Mouse (Mus musculus): Measurements from ENCODE around the gene E330014E10Rik.
A peak's percentile ranks its signal among the peaks of the same experiment; 100 is the strongest.
"Not testable (repeated sequence)": the region's sequence is repeated elsewhere in the genome, so short reads cannot be mapped to it uniquely, and the experiment has no call there.

Gene E330014E10Rik

DNA sequence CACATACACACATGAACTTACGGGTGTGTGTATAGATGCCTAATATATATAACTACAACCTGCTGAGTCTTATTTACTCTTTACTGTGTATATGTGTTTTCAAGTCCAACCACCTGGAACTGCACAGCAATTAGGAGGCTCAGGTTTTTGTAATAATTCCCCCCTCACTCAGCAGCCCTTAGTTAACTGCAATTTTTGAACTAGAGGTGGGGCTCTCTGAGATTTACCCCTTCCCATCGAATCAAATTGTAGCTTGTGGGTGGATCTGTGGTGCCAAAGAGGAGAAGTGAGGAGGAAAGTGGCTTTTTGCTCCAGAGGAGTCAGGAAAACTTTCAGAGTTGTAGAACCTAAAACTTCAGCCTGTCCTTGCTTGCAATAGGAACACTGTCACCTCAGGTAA, at the start of gene E330014E10Rik:
Gene E330014E10Rik, plus strand, starts transcription at position 301 of the 400 bp plus-strand sequence.
- not testable (repeated sequence) for DNase-seq

DNA sequence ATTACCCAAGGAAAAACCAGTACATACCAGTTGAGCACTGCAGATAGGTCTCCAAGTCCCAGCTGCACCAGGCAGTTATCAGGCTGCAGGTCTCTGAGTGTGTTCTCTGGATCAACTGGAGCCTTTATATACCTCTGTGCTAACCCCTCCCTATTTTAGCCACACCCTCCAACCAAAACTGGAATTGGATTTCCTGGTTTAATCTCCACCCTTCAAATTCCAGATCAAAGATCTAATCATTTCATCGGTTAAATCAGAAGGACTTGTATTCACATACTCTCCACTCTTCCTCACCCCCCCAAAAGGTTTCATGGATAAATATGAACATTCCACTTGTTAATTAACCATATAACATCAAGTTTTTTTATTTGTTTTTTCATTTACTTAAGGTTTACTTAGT, 39.7 kb upstream of the E330014E10Rik start, which contains the start of gene Gm7978:
Gene Gm7978, minus strand, starts transcription at position 101 of the 400 bp plus-strand sequence.
- DNase-seq, result not testable (repeated sequence)

DNA sequence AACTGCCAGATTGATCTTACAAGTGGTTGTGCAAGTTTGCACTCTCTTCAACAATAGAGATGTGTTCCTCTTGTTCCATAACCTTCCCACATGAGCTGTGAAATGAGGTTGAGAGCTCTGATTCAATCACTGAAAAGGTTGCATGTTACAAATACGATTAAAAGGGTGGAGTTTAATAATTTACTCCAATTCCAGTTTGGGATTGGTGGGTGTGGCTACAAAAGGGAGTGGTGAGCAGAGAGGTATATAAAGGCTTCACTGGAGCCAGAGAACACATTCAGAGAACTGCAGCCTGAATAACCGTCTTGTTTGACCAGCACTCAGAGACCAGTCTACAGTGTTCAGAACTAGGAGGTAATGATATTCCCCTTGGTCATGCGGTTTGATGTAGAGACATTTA, 34.1 kb upstream of the E330014E10Rik start, which contains the start of gene Gm7982:
Gene Gm7982, plus strand, starts transcription at position 301 of the 400 bp plus-strand sequence.
- not testable (repeated sequence) for DNase-seq

DNA sequence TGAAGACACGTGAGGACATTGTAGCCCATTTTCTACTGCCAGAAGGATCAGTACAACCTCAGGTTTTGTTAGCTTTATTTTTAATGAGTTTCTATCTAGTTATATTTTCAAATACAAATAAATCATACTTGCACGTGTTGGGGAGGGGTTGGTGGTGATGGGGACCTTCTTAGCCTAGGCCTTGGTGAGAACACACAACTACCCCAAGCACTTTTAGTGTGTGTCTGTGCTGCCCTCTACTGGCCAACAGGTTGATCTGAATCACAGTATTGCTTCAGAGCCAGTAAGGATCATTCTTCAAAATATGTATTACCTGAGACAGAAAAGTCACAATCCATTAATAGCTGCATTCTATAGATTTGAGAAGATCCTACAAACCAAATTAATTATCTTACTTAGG, 35.1 kb downstream of the E330014E10Rik start:
- DNase-seq, result peak; percentile 6

DNA sequence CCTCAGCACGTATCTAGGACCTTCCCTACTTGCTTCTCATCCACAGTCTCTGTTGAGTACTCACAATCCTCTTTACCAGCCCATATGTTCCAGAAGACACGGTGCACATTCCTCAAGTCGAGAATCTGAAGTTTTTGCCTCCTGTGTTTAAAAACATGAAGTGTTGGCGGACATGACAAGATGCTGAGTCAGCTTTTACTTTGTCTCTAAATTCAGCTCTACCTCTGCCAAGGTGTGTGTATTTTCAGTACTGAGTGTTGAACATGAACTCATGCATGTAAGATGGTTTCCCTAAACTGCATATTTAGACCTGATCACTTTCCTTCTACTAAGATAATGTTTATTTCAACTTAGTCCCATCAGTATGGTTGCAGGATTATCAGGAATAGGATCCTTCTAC, 60.8 kb downstream of the E330014E10Rik start:
- DNase-seq, result no peak

DNA sequence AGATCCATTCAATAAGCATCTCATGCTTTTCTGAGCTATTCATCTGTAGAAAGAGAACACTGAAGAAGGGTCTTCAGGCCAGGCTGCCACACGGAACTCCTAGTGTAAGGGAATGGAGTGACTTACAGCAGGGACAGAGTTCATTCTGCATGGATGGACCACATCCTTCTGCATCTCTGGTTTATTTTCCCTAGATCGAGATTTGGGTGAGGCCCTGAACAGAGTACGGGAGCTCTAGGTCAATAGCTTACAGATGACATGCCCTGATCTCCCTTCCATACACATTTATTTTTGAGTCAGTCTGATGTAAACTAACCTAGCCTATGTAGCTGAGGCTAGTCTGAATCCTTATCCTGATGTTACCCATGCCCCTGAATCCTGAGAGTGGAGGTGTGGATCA, 78.2 kb downstream of the E330014E10Rik start:
- DNase-seq, result no peak

All from right cerebral cortex, postnatal 4 days (tissue).